Mouse (Mus musculus) granulocyte monocyte progenitor cell, adult 5-6 weeks (primary cell): ENCODE measurements around the gene Epb41l2. TPM values are rescaled to one million over a fixed set of nuclear protein-coding genes. Genes with fewer than 3 reads are reported as not detected.

Source experiments
- ATAC-seq: replicated peaks from 2 replicates; pipeline ENCODE4 v1.8.0; 2016; ENCODE audit warnings: mild to moderate bottlenecking, moderate TSS enrichment, inconsistent platforms; ENCODE audit not compliant: poor library complexity, severe bottlenecking
- total RNA-seq, 2 experiments: library from RNA; stranded (forward) in 1 of 2; stranded (reverse) in 1 of 2; fragments of 200-712, 200-1000 nt in 1 of 2; fragments of >200 nt in 1 of 2; fragmentation: Nextera tagmentation in 1 of 2; gene quantifications; 2 replicates each; pipeline ENCODE4 v1.2.3; 2014 to 2017

Epb41l2 gene
- total RNA-seq, 2 experiments from 2014 or later: 29.6 to 34.6 TPM

- no peak for ATAC-seq
Observed at GRCm38 (mm10) chr10:25397767-25398690, 38.4 kb downstream of the Epb41l2 start.

GRCm38 (mm10) chr10:25399016-25399415 lies 39.4 kb downstream of the Epb41l2 start:
- no peak for ATAC-seq

- ATAC-seq: no peak
Observed at GRCm38 (mm10) chr10:25400076-25400475, 40.5 kb downstream of the Epb41l2 start.

GRCm38 (mm10) chr10:25400646-25401045 lies 41.0 kb downstream of the Epb41l2 start:
- ATAC-seq: no peak

- no peak for ATAC-seq
Observed at GRCm38 (mm10) chr10:25401356-25401755, 41.8 kb downstream of the Epb41l2 start.

- ATAC-seq: no peak
Observed at GRCm38 (mm10) chr10:25402886-25403285, 43.3 kb downstream of the Epb41l2 start.

GRCm38 (mm10) chr10:25403813-25404701 lies 44.5 kb downstream of the Epb41l2 start:
- peak; percentile 58 for ATAC-seq

- peak; percentile 29; the same call in 1 of the 2 replicates for ATAC-seq
Observed at GRCm38 (mm10) chr10:25404702-25405098, 45.1 kb downstream of the Epb41l2 start.

GRCm38 (mm10) chr10:25405551-25405950 lies 46.0 kb downstream of the Epb41l2 start:
- no peak for ATAC-seq

- ATAC-seq: no peak
Observed at GRCm38 (mm10) chr10:25406695-25407094, 47.1 kb downstream of the Epb41l2 start.

GRCm38 (mm10) chr10:25408136-25408650 lies 48.6 kb downstream of the Epb41l2 start:
- ATAC-seq: no peak

GRCm38 (mm10) chr10:25411836-25412373 lies 52.3 kb downstream of the Epb41l2 start:
- ATAC-seq: no peak

- peak; percentile 53; the same call in 1 of the 2 replicates for ATAC-seq
Observed at GRCm38 (mm10) chr10:25415188-25415717, 55.7 kb downstream of the Epb41l2 start.

GRCm38 (mm10) chr10:25416696-25417095 lies 57.1 kb downstream of the Epb41l2 start:
- no peak for ATAC-seq

GRCm38 (mm10) chr10:25426058-25426457 lies 66.5 kb downstream of the Epb41l2 start:
- ATAC-seq: no peak

- ATAC-seq: no peak
Observed at GRCm38 (mm10) chr10:25426814-25427213, 67.2 kb downstream of the Epb41l2 start.

GRCm38 (mm10) chr10:25427523-25427922 lies 67.9 kb downstream of the Epb41l2 start:
- ATAC-seq: no peak

GRCm38 (mm10) chr10:25428658-25429057 lies 69.1 kb downstream of the Epb41l2 start:
- no peak for ATAC-seq

- no peak for ATAC-seq
Observed at GRCm38 (mm10) chr10:25429346-25429745, 69.7 kb downstream of the Epb41l2 start.

GRCm38 (mm10) chr10:25430862-25431261 lies 71.3 kb downstream of the Epb41l2 start:
- no peak for ATAC-seq
